Mouse (Mus musculus) CH12.LX (cell line): ENCODE data around the gene Saa4. TPM values are rescaled to one million over a fixed set of nuclear protein-coding genes. Genes with fewer than 3 reads are reported as not detected.

Experiments used
- DNase-seq: peaks from one replicate; pipeline ENCODE4 v3.0.0-alpha.2; 2013; ENCODE audit errors: extremely low read depth
- H3K27ac ChIP-seq: 2 replicates; pipeline ENCODE4 v1.5.1; 2012; ENCODE audit warnings: low read depth, mild to moderate bottlenecking, control low read depth, moderate library complexity; ENCODE audit not compliant: insufficient read depth
- H3K27me3 ChIP-seq: replicated peaks from 2 replicates; pipeline ENCODE3; 2012; ENCODE audit warnings: inconsistent platforms
- H3K36me3 ChIP-seq, 2 experiments: replicated peaks in 1 of 2; 2 replicates each; pipeline versions ENCODE3 to v1.6.1; 2012; ENCODE audit warnings: inconsistent platforms in 1 of 2, low read length in 1 of 2, mild to moderate bottlenecking in 1 of 2, mixed read lengths in 1 of 2, moderate library complexity in 1 of 2; ENCODE audit not compliant: control insufficient read depth in 1 of 2, insufficient read depth in 1 of 2
- H3K4me1 ChIP-seq, 2 experiments: 2 replicates each; pipeline ENCODE4 v1.6.1; 2012; ENCODE audit warnings: inconsistent platforms in 1 of 2, moderate library complexity in 1 of 2; ENCODE audit not compliant: insufficient read depth in 2 of 2, control insufficient read depth in 1 of 2
- H3K4me2 ChIP-seq: 2 replicates; pipeline ENCODE4 v1.6.1; 2012; ENCODE audit warnings: low read depth, mild to moderate bottlenecking, control low read depth; ENCODE audit not compliant: poor library complexity, insufficient read depth, severe bottlenecking
- H3K4me3 ChIP-seq, 3 experiments: fragments of 150-350 bp in 1 of 3; sonication (generic) in 1 of 3; replicated peaks in 1 of 3; 2 replicates each; pipeline versions ENCODE3 to v1.5.1; 2011 to 2012; ENCODE audit warnings: low read depth in 2 of 3, low read length in 2 of 3, mild to moderate bottlenecking in 2 of 3, moderate library complexity in 2 of 3, control low read depth in 1 of 3, improper control_type of control experiment in 1 of 3, inconsistent platforms in 1 of 3, mixed read lengths in 1 of 3; ENCODE audit not compliant: poor library complexity in 1 of 3
- H3K79me2 ChIP-seq: replicated peaks from 2 replicates; pipeline ENCODE4 v1.6.1; 2012; ENCODE audit warnings: mild to moderate bottlenecking, moderate library complexity; ENCODE audit not compliant: control insufficient read depth, poor library complexity, insufficient read depth, severe bottlenecking; ENCODE audit errors: extremely low read depth
- H3K9ac ChIP-seq: 2 replicates; pipeline ENCODE4 v1.6.1; 2012; ENCODE audit warnings: low read depth, mild to moderate bottlenecking, control low read depth, moderate library complexity; ENCODE audit not compliant: insufficient read depth
- H3K9me3 ChIP-seq: replicated peaks from 2 replicates; pipeline ENCODE3; 2012; ENCODE audit warnings: low read length, inconsistent platforms, mixed read lengths
- CHD1 ChIP-seq: IDR thresholded peaks from 2 replicates; pipeline ENCODE4 v1.6.1; 2012; ENCODE audit warnings: low read depth, low read length, improper control_type of control experiment, inconsistent platforms
- E2F4 ChIP-seq: IDR thresholded peaks from 2 replicates; pipeline ENCODE4 v1.6.1; 2011; ENCODE audit warnings: low read depth, low read length, improper control_type of control experiment; ENCODE audit not compliant: insufficient replicate concordance
- EP300 ChIP-seq: IDR thresholded peaks from 2 replicates; pipeline ENCODE4 v1.6.1; 2011; ENCODE audit warnings: low read length, improper control_type of control experiment
- ETS1 ChIP-seq: conservative IDR thresholded peaks from 2 replicates; pipeline ENCODE4 v1.6.1; 2012; ENCODE audit warnings: low read depth, mild to moderate bottlenecking, inconsistent platforms, low read length, improper control_type of control experiment, moderate library complexity
- GABPA ChIP-seq: IDR thresholded peaks from 2 replicates; pipeline ENCODE4 v1.6.1; 2012; ENCODE audit warnings: low read depth, low read length, improper control_type of control experiment, inconsistent platforms; ENCODE audit not compliant: insufficient replicate concordance
- HCFC1 ChIP-seq: IDR thresholded peaks from 2 replicates; pipeline ENCODE4 v1.6.1; 2012; ENCODE audit warnings: low read depth, mild to moderate bottlenecking, inconsistent platforms, low read length, improper control_type of control experiment
- IRF4 ChIP-seq: IDR thresholded peaks from 2 replicates; pipeline ENCODE4 v1.6.1; 2014; ENCODE audit warnings: low read depth, mild to moderate bottlenecking, inconsistent platforms, low read length, improper control_type of control experiment
- JUN ChIP-seq: IDR thresholded peaks from 2 replicates; pipeline ENCODE4 v1.6.1; 2011; ENCODE audit warnings: low read depth, mild to moderate bottlenecking, low read length, improper control_type of control experiment, moderate library complexity; ENCODE audit not compliant: insufficient read depth
- JUND ChIP-seq: conservative IDR thresholded peaks from 2 replicates; pipeline ENCODE4 v1.6.1; 2011; ENCODE audit warnings: low read depth, low read length, improper control_type of control experiment
- MAFK ChIP-seq: IDR thresholded peaks from 2 replicates; pipeline ENCODE4 v1.6.1; 2011; ENCODE audit warnings: low read length, improper control_type of control experiment; ENCODE audit not compliant: insufficient replicate concordance
- MAX ChIP-seq: IDR thresholded peaks from 2 replicates; pipeline ENCODE4 v1.6.1; 2011; ENCODE audit warnings: low read length, improper control_type of control experiment
- MAZ ChIP-seq: IDR thresholded peaks from 2 replicates; pipeline ENCODE4 v1.6.1; 2012; ENCODE audit warnings: low read depth, mild to moderate bottlenecking, inconsistent platforms, low read length, improper control_type of control experiment, moderate library complexity
- MEF2A ChIP-seq: IDR thresholded peaks from 2 replicates; pipeline ENCODE4 v1.6.1; 2014; ENCODE audit warnings: low read depth, mild to moderate bottlenecking, inconsistent platforms, low read length, improper control_type of control experiment, borderline replicate concordance
- PAX5 ChIP-seq: IDR thresholded peaks from 2 replicates; pipeline ENCODE4 v1.6.1; 2012; ENCODE audit warnings: low read length, inconsistent platforms, mixed read lengths
- POLR2AphosphoS2 ChIP-seq: IDR thresholded peaks from 2 replicates; pipeline ENCODE4 v1.6.1; 2011; ENCODE audit warnings: low read depth, low read length, improper control_type of control experiment
- RAD21 ChIP-seq: IDR thresholded peaks from 2 replicates; pipeline ENCODE4 v1.6.1; 2011; ENCODE audit warnings: low read depth, mild to moderate bottlenecking, low read length, improper control_type of control experiment, moderate library complexity
- RCOR1 ChIP-seq: conservative IDR thresholded peaks from 2 replicates; pipeline ENCODE4 v1.6.1; 2012; ENCODE audit warnings: low read depth, mild to moderate bottlenecking, inconsistent platforms, low read length, improper control_type of control experiment
- SIN3A ChIP-seq: IDR thresholded peaks from 2 replicates; pipeline ENCODE4 v1.6.1; 2012; ENCODE audit warnings: low read length, improper control_type of control experiment, inconsistent platforms
- SMC3 ChIP-seq: IDR thresholded peaks from 2 replicates; pipeline ENCODE4 v1.6.1; 2011; ENCODE audit warnings: low read depth, low read length, improper control_type of control experiment
- dilution Hi-C: fragments of 300-500 bp; cut with MboI; formaldehyde crosslinking; loops from 2 replicates; pipeline ENCODE4 v1.14.3; 2020; ENCODE audit warnings: low sequenced_read_pairs; ENCODE audit not compliant: extremely low pct_unique_long_range_greater_than_20kb, extremely low pct_ligation_motif_present
- in situ Hi-C: fragments of 300-500 bp; cut with MboI; formaldehyde crosslinking; loops from 3 replicates; pipeline ENCODE4 v1.14.3; 2019; ENCODE audit warnings: low sequenced_read_pairs, low pct_ligation_motif_present, low pct_unique_long_range_greater_than_20kb, mixed read lengths
- polyA plus RNA-seq: library from polyadenylated mRNA; unstranded; fragments of >175 nt; gene quantifications from 2 replicates; pipeline ENCODE4 v1.2.1, GENCODE M21; 2012; ENCODE audit warnings: low read depth; ENCODE audit not compliant: insufficient read length
- total RNA-seq, 2 experiments: library from RNA; depleted of rRNA; stranded (reverse); fragments of 300-350 nt in 1 of 2; fragments of >200 nt in 1 of 2; gene quantifications; 2 replicates each; pipeline ENCODE4 v1.2.3; 2012 to 2014

Gene Saa4
- total and polyA plus RNA-seq, 3 experiments = not detected

DNA sequence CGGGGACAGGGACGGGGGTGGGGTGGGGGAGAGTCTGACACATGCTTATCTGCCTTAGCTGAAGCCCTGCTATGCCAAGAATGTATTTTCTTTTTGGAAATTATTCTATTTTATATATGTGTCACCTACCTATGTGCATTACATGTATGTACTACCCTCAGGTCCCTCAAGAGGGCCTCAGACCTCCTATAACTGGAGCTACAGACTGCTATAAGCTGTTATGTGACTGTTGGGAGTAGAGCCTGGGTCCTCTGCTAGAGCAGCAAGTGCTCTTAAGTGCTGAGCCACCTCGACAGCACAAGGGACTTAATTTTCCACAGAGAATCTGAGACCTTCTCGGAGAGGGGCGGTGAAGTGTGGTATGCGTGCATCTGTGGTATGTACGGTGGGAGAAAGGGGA lies 36.0 kb upstream of the Saa4 start:
- TF ChIP-seq MAZ (no peak), MEF2A (no peak), IRF4 (no peak), EP300 (no peak), GABPA (no peak)
- TF ChIP-seq, all 38 proteins: peak for 0
- peaks cover 46 to 87% of the 10 kb centered on the region in 2 experiments for H3K36me3 ChIP-seq

GRCm38 (mm10) chr7:46767371-46767770 lies 35.0 kb upstream of the Saa4 start:
- H3K4me3 ChIP-seq = no peak overlapping the region
- H3K4me2 ChIP-seq = no peak overlapping the region
- no peaks in the 10 kb centered on the region for H3K27me3 ChIP-seq
- H3K4me1 ChIP-seq = no peaks in the 10 kb centered on the region
- TF ChIP-seq RCOR1 (no peak), PAX5 (no peak), JUN (no peak), E2F4 (no peak), SMC3 (no peak), MAZ (no peak), POLR2AphosphoS2 (no peak), MAFK (no peak)
- no peak overlapping the region for H3K9ac ChIP-seq
- no peak overlapping the region for H3K27ac ChIP-seq
- no peaks in the 10 kb centered on the region for H3K9me3 ChIP-seq
- H3K36me3 ChIP-seq = peaks cover 49 to 87% of the 10 kb centered on the region in 2 experiments
- dilution Hi-C loops (no loop called here), in situ Hi-C loops (loop anchor here (5.0 kb wide), 1 partner anchor 55 kb away; the partner anchor contains the start of gene Saal1)
- H3K79me2 ChIP-seq = no peaks in the 10 kb centered on the region
- DNase-seq = no peak

More for the DNA sequence above, 36.0 kb upstream of the Saa4 start:
- Histone ChIP-seq H3K27me3 (no peaks in the 10 kb centered on the region), H3K79me2 (no peaks in the 10 kb centered on the region), H3K9ac (no peak overlapping the region), H3K4me2 (no peak overlapping the region), H3K4me3 (no peak overlapping the region), H3K27ac (no peak overlapping the region), H3K9me3 (no peaks in the 10 kb centered on the region), H3K4me1 (no peaks in the 10 kb centered on the region)
- dilution Hi-C loops = no loop called here
- DNase-seq = no peak
- in situ Hi-C loops = loop anchor here (5.0 kb wide), 1 partner anchor 56 kb away; the partner anchor contains the start of gene Saal1

DNA sequence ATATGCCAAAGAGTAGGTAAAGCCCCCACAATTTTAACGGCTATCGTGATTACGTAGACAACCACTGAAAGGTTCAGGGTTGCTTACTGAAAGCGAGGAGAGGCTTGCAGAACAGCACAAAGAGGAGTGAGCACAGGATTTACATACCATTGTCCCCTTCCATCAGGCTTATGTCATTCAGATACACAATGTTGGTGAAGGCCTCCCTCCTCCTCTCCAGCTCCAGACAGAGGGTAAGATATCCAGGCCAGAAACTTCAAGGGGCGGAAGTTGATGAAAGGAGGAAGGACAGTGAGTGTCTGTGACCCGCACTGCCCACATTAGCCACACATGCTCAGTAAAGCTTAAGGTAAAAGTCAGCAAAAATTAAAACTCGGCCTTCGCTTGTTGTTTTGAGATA lies 32.3 kb upstream of the Saa4 start:
- in situ Hi-C loops = loop anchor here (5.0 kb wide), 1 partner anchor 52 kb away; the partner anchor contains the start of gene Saal1
- no peak for DNase-seq
- H3K36me3 ChIP-seq = peaks cover 56 to 88% of the 10 kb centered on the region in 2 experiments
- H3K4me3 ChIP-seq = no peak overlapping the region
- H3K79me2 ChIP-seq = no peaks in the 10 kb centered on the region
- TF ChIP-seq ETS1 = no peak
- TF ChIP-seq E2F4 = no peak
- no peak for TF ChIP-seq JUND
- TF ChIP-seq SIN3A = no peak
- TF ChIP-seq JUN = no peak
- TF ChIP-seq CHD1 = no peak
- TF ChIP-seq RAD21 = no peak
- TF ChIP-seq HCFC1 = no peak
- no peak for TF ChIP-seq MAX
- TF ChIP-seq IRF4 = no peak
- TF ChIP-seq MEF2A = no peak
- TF ChIP-seq POLR2AphosphoS2 = no peak
- TF ChIP-seq EP300 = no peak
- TF ChIP-seq, all 38 proteins: peak for 0
- no peaks in the 10 kb centered on the region for H3K27me3 ChIP-seq
- no peak overlapping the region for H3K27ac ChIP-seq
- no peaks in the 10 kb centered on the region for H3K9me3 ChIP-seq
- no peak overlapping the region for H3K9ac ChIP-seq
- no peak overlapping the region for H3K4me2 ChIP-seq
- dilution Hi-C loops = no loop called here
- no peaks in the 10 kb centered on the region for H3K4me1 ChIP-seq
